Mouse (Mus musculus) megakaryocyte, embryonic 14.5 days (primary cell): ENCODE measurements around the gene Wdr35.

ENCODE experiments used
- FLI1 ChIP-seq: IDR thresholded peaks from 2 replicates; pipeline ENCODE4 v1.6.1; 2012; ENCODE audit warnings: low read length, inconsistent platforms, mixed read lengths
- GATA1 ChIP-seq: IDR thresholded peaks from 3 replicates; pipeline ENCODE4 v1.6.1; 2012; ENCODE audit warnings: mixed read lengths, low read length, inconsistent platforms, borderline replicate concordance

DNA sequence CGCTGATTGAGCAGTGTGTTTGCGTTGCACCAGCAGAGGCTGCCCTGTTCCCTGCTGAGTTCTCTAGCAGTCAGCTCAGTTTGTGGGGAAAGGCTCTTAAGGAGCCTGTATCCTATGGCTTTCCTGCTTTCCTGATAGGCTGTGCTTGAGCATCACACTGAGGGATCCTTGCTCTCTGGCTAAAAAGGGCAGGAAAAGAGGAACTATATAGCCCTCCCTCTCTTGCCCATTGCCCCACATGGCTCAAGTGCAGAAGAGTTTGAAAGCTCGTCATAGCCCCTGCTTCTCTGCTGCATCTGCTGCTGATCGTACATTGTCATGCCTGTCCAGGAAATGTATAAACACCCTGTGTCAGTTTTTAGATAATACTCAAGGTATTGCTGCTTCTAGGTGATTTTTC, 33.5 kb downstream of the Wdr35 start:
- no peak for TF ChIP-seq GATA1
- TF ChIP-seq FLI1 = no peak
